Mouse (Mus musculus): ENCODE measurements around the gene Nsl1. TPM values are rescaled to one million over a fixed set of nuclear protein-coding genes. Genes with fewer than 3 reads are reported as not detected.

Gene Nsl1
- total RNA-seq, 2 experiments from 2014 or later: 3.5 to 5.1 TPM

DNA sequence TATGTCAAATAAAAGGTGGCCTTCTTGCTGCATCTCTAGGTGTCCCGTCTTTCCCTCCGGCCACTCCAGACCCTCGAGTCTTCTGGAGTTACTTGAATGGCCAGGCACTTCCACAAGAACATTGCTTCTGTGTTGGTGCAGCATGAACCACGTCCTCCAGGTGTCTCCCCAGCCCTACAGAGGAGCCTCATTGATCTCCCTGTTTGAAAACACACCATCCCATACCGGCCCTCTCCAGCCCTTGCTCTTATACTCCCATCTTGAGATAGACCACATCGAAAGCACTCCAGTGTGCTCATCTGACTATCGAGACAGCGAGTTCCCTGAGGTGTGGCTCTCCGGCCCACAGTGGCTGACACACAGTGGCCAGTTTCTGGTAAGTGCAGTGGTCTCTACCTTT lies 32.2 kb downstream of the Nsl1 start:
- DNase-seq: no peak

DNA sequence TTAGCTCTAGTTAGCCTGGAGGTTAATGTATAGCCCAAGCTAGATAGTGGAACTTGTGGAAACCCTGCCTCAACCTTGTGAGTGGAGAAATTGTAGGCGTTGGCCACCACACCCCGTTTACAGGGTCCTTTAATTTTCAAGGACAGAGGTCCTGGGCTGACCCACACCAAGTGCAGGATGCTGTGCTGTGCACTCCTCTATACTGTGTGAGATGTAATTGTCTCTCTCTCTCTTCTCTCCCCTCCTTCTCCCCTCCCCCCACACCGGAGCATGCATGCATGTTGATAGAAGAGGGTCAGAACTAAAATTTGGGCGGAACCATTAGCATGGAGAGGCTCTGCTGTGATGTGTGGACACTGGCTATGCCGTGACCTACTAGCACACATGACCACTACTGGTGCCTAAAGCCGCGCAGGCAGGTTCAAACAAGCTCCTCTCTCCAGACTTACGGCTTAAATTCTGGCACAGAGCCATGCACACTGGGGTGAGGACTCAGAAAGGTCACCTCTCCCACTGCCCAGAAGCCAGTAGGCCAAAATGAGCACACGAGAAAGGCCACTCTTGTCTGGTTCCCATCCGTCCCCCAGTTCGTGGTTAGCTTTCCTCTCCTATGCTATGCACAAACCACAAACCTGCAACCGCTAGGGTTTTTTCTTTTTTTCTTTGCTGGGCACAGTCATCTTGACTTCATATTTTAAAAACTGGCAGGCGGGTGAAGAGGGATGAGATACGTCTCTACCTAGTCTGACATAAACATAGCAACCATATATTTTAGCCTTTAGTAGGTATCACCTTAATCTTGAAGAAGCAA lies 34.3 kb downstream of the Nsl1 start:
- no peak for DNase-seq

GRCm38 (mm10) chr1:191097802-191098747 lies 35.3 kb downstream of the Nsl1 start, which contains the start of gene Batf3:
Gene Batf3, plus strand, starts transcription at chr1:191097847.
- DNase-seq: peak; percentile 70

- no peak for DNase-seq
Observed at GRCm38 (mm10) chr1:191099114-191099513, 36.3 kb downstream of the Nsl1 start.

DNA sequence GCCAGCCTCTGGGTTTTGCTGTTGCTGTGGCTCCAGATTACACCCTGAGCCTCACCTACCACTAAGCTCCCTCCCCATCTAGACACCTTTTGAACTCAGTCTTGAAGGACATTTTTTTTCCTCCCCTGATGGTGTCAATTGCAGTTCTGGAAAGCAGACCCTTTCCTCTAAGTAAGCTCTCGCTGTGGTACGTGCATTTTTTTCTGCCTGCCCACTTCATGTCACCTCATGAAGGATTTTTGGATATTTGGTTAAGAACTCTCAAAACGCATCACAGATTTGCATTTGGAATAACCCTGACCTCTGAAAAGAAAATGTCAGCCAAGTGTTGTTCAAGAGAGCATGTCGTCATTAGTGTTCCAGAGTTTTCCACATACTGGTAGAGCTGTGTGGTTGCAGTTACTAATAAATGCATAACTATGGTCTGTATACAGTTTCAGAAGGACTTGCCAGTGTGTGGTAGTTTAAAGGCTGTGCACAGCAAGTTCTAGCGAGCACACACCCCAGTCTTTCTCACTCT lies 37.0 kb downstream of the Nsl1 start:
- DNase-seq: no peak

DNA sequence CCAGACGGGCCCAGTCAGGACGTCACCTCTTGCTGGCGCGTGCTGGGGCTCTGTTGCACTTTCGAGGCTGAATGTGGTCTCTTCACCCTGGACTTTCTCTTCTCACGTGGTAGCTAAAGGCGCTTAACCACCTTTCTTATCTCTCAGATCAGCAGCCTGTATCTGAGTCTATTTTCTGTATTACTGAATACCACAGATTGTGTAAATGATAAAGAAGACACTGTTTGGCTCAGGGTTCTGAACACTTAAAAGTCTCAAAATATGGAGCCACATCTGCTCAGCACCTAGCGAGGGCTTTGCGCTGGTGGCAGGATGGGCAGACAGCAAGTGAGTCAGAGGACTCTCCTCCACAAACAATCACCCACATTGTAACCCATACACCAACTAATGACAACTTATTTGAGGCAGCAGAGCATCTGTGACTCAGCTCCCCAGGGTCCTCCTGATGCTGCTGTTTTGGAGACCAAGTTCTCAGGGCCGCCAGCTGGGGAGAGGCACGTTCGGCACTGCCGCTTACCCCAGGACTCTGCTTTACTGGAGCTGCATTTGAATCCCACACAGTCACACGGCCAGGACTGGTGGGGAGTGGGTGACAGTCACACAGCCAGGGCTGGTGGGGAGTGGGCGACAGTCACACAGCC lies 40.0 kb downstream of the Nsl1 start:
- no peak for DNase-seq

- no peak for DNase-seq
Observed at GRCm38 (mm10) chr1:191105246-191105645, 42.4 kb downstream of the Nsl1 start.

DNA sequence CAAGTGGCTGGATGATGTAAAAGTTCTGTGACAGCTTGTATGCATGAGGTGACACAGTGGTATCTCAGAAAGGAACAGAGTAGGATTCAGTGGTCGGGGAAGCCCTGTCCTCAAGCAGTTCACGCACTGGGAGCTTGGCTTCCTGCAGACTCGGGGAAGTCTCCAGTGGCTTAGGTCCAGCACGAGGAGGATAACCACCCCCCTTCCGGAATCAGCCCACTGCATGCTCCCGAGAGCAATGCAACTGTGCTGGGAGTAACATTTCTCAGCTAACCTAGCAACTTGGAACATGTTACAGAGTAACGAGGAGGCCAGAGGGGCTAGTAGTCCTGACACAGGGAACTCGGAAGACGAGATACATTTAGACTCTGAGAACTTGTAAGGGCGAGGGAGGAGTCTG lies 44.5 kb downstream of the Nsl1 start:
- DNase-seq: no peak

DNA sequence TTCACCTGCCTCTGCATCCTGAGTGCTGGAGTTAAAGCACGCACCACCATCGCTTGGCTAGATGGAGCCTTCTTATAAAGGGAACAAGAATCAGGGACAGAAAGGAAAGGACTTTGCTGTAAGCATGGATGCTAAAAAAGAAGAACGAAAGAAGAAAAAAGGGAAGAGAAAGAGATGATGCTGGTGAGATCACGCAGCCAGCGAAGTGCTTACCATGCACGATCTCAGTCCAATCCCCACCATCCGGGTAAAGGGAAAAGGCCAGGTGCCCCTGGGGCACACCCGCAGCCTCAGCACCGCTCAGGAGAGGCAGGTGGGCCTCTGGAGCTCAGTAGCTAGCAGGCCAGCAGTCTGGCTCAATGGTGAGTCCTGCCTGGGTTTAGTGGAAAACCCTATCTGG lies 47.1 kb downstream of the Nsl1 start:
- DNase-seq: no peak

DNA sequence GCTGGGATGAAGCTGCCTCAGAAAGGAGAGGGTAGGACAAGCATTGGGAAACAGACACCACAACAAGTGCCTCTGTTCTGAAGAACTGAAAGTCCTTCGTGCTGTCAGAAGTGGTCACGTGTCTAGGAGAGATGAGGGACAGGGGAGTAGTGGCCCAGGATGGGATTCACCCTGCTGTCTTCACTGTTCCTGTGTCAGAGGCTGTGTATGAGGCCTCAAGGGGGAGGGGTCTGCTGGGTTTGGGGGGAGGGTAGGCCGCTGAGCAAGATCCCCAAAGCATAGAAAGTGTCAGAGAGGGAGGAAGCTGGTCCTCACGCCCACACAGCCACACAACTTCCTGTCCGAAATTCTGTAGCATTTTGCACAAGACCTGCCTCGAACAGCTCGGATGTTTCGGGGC lies 48.3 kb downstream of the Nsl1 start:
- DNase-seq: no peak

GRCm38 (mm10) chr1:191114868-191115267 lies 52.1 kb downstream of the Nsl1 start:
- no peak for DNase-seq

GRCm38 (mm10) chr1:191115514-191116238 lies 52.9 kb downstream of the Nsl1 start:
- DNase-seq: peak; percentile 10

DNA sequence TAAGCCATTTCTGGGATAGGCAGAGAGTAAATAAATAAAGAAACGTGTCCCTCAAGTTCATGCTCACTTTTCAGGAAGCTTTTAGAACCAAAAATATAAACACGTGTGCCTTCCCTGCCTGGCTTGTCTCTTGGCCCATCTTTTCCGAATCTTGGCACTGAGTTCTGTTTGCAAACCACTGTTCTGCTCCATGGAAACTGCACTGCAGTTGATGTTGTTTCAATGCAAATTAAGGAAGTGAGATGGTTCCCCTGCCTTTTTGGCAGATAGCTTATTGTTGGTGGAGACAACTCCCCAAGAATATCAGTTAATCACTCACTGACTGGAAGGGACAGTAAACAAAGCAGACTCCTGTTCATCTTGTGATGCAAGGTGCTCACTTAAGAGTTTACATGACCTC lies 59.9 kb downstream of the Nsl1 start:
- DNase-seq: no peak

DNA sequence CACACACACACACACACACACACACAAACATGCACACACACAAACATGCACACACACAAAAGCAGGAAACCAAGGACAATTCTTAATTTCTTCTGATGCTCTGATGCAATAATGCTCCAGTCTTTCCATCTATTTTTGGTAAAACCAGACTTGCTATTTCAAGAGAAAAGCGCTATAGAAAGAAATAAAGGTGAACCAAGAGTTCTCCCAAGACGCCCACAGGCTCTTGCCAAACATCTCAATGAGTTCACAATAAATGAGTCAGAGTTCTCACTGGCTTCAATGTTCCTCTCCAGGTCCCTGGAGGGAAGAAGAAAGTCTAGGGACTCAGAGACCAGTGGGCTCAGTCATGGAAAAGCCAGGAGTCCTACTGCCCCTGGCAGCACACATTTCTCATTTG lies 60.9 kb downstream of the Nsl1 start:
- no peak for DNase-seq

DNA sequence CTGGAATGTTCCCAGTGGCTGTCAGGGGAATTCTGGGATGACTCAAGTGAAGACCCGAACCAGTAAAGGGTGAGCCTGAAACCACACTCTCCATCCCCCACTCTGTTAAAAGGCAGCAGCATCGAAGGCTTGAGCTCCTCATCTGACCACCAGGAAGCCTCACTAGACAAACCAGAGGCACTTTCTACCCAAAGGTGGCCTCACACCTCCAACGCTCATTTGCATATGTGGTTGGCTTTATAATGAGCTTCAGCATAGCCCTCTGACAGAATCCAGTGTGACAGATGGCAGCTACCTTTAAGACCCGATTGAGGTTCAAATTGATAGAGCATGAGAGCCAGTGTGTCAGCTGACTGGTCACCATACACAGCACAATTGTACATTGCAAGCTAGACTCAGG lies 61.5 kb downstream of the Nsl1 start:
- no peak for DNase-seq

GRCm38 (mm10) chr1:191125811-191126638 lies 63.2 kb downstream of the Nsl1 start:
- peak; percentile 83 for DNase-seq

DNA sequence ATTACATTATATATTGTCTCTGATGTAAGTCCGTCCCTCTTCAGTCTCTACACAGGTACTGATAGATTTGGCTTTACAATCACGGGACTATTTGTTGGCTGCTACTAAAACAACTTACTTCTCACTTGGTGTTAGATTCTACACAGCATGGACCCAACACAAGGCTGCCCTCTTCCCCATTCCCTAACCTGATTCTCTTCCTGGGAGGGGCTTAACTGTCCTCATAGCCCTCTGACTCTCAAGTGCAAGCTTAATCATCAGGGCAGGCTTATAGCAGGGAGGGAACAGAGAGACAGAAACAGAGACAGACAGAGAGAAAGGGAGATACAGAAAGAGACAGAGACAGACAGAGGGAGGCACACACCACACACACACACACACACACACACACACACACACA lies 68.9 kb downstream of the Nsl1 start:
- no peak for DNase-seq

GRCm38 (mm10) chr1:191132240-191132639 lies 69.4 kb downstream of the Nsl1 start:
- DNase-seq: no peak

GRCm38 (mm10) chr1:191132934-191133333 lies 70.1 kb downstream of the Nsl1 start:
- no peak for DNase-seq

- no peak for DNase-seq
Observed at GRCm38 (mm10) chr1:191135406-191135805, 72.6 kb downstream of the Nsl1 start.
